Mouse (Mus musculus): ENCODE measurements at regions not wholly inside any gene's neighbourhood (a gene's known extent, or its start where the extent isn't known, plus 50 kb on each side); places are given as distances from the start of the nearest gene placed in this dataset.

- Histone ChIP-seq H3K4me1 (ENCODE audit: control insufficient read depth, insufficient read depth, low read length) (no peaks in the 10 kb centered on the region), H3K36me3 (ENCODE audit: control insufficient read depth, insufficient read depth, low read length) (no peaks in the 10 kb centered on the region), H3K4me3 (ENCODE audit: low read depth, low read length) (no peak overlapping the region), H3K27me3 (ENCODE audit: control insufficient read depth, insufficient read depth, low read length) (no peaks in the 10 kb centered on the region), H3K27ac (ENCODE audit: low read depth, low read length) (no peak overlapping the region), H3K9ac (ENCODE audit: low read length) (no peak overlapping the region), H3K4me2 (no peak overlapping the region), H3K9me3 (ENCODE audit: control insufficient read depth, low read length) (no peaks in the 10 kb centered on the region)
- no peak for ATAC-seq (ENCODE audit: low FRiP score)
- WGBS: 93% methylated on average over 3 of the region's 3 CpGs
- DNase-seq (ENCODE audit: low spot score, missing footprints): no peak
These were observed 263.3 kb upstream of the Mgmt start for GRCm38 (mm10) chr7:136631089-136631488.

- DNase-seq (ENCODE audit: low spot score, missing footprints) (no peak), ATAC-seq (ENCODE audit: low FRiP score) (no peak)
- Histone ChIP-seq H3K9me3 (ENCODE audit: control insufficient read depth, low read length) (no peaks in the 10 kb centered on the region), H3K4me2 (no peak overlapping the region), H3K9ac (ENCODE audit: low read length) (no peak overlapping the region), H3K4me3 (ENCODE audit: low read depth, low read length) (no peak overlapping the region), H3K27ac (ENCODE audit: low read depth, low read length) (no peak overlapping the region), H3K4me1 (ENCODE audit: control insufficient read depth, insufficient read depth, low read length) (no peaks in the 10 kb centered on the region), H3K36me3 (ENCODE audit: control insufficient read depth, insufficient read depth, low read length) (no peaks in the 10 kb centered on the region), H3K27me3 (ENCODE audit: control insufficient read depth, insufficient read depth, low read length) (no peaks in the 10 kb centered on the region)
- WGBS: 40% methylated on average over 5 of the region's 5 CpGs
These were observed 254.3 kb upstream of the Mgmt start for GRCm38 (mm10) chr7:136640160-136640559.

GRCm38 (mm10) chr7:136640771-136641170, 253.6 kb upstream of the Mgmt start:
- Histone ChIP-seq H3K27me3 (ENCODE audit: control insufficient read depth, insufficient read depth, low read length) (no peaks in the 10 kb centered on the region), H3K36me3 (ENCODE audit: control insufficient read depth, insufficient read depth, low read length) (no peaks in the 10 kb centered on the region), H3K4me3 (ENCODE audit: low read depth, low read length) (no peak overlapping the region), H3K9me3 (ENCODE audit: control insufficient read depth, low read length) (no peaks in the 10 kb centered on the region), H3K4me2 (no peak overlapping the region), H3K9ac (ENCODE audit: low read length) (no peak overlapping the region), H3K4me1 (ENCODE audit: control insufficient read depth, insufficient read depth, low read length) (no peaks in the 10 kb centered on the region), H3K27ac (ENCODE audit: low read depth, low read length) (no peak overlapping the region)
- WGBS: 90% methylated on average over 7 of the region's 7 CpGs
- DNase-seq (ENCODE audit: low spot score, missing footprints) (no peak), ATAC-seq (ENCODE audit: low FRiP score) (no peak)

GRCm38 (mm10) chr7:136649796-136650195, 244.6 kb upstream of the Mgmt start:
- H3K27ac ChIP-seq (ENCODE audit: low read depth, low read length): no peak overlapping the region
- no peaks in the 10 kb centered on the region for H3K9me3 ChIP-seq (ENCODE audit: control insufficient read depth, low read length)
- H3K9ac ChIP-seq (ENCODE audit: low read length): no peak overlapping the region
- H3K36me3 ChIP-seq (ENCODE audit: control insufficient read depth, insufficient read depth, low read length): no peaks in the 10 kb centered on the region
- WGBS: 89% methylated on average over 4 of the region's 4 CpGs
- DNase-seq (ENCODE audit: low spot score, missing footprints) (no peak), ATAC-seq (ENCODE audit: low FRiP score) (no peak)
- no peaks in the 10 kb centered on the region for H3K27me3 ChIP-seq (ENCODE audit: control insufficient read depth, insufficient read depth, low read length)
- H3K4me2 ChIP-seq: no peak overlapping the region
- H3K4me1 ChIP-seq (ENCODE audit: control insufficient read depth, insufficient read depth, low read length): no peaks in the 10 kb centered on the region
- no peak overlapping the region for H3K4me3 ChIP-seq (ENCODE audit: low read depth, low read length)

- DNase-seq (ENCODE audit: low spot score, missing footprints): no peak
- Histone ChIP-seq H3K4me2 (no peak overlapping the region), H3K9ac (ENCODE audit: low read length) (no peak overlapping the region), H3K4me3 (ENCODE audit: low read depth, low read length) (no peak overlapping the region), H3K27me3 (ENCODE audit: control insufficient read depth, insufficient read depth, low read length) (peaks cover 5% of the 10 kb centered on the region; the same call in 1 of the 2 replicates), H3K4me1 (ENCODE audit: control insufficient read depth, insufficient read depth, low read length) (no peaks in the 10 kb centered on the region), H3K9me3 (ENCODE audit: control insufficient read depth, low read length) (no peaks in the 10 kb centered on the region), H3K27ac (ENCODE audit: low read depth, low read length) (no peak overlapping the region), H3K36me3 (ENCODE audit: control insufficient read depth, insufficient read depth, low read length) (no peaks in the 10 kb centered on the region)
- no peak for ATAC-seq (ENCODE audit: low FRiP score)
These were observed 234.5 kb upstream of the Mgmt start for GRCm38 (mm10) chr7:136659930-136660329.

GRCm38 (mm10) chr7:136660401-136660800, 234.0 kb upstream of the Mgmt start:
- 69% methylated on average over 2 of the region's 2 CpGs for WGBS
- Histone ChIP-seq H3K4me2 (no peak overlapping the region), H3K36me3 (ENCODE audit: control insufficient read depth, insufficient read depth, low read length) (no peaks in the 10 kb centered on the region), H3K27ac (ENCODE audit: low read depth, low read length) (no peak overlapping the region), H3K4me1 (ENCODE audit: control insufficient read depth, insufficient read depth, low read length) (no peaks in the 10 kb centered on the region), H3K9me3 (ENCODE audit: control insufficient read depth, low read length) (no peaks in the 10 kb centered on the region), H3K4me3 (ENCODE audit: low read depth, low read length) (no peak overlapping the region), H3K27me3 (ENCODE audit: control insufficient read depth, insufficient read depth, low read length) (peaks cover 5% of the 10 kb centered on the region; the same call in 1 of the 2 replicates), H3K9ac (ENCODE audit: low read length) (no peak overlapping the region)
- no peak for DNase-seq (ENCODE audit: low spot score, missing footprints)
- ATAC-seq (ENCODE audit: low FRiP score): no peak

- Histone ChIP-seq H3K4me3 (ENCODE audit: low read depth, low read length) (no peak overlapping the region), H3K27me3 (ENCODE audit: control insufficient read depth, insufficient read depth, low read length) (peaks cover 18% of the 10 kb centered on the region; the same call in 1 of the 2 replicates), H3K9ac (ENCODE audit: low read length) (no peak overlapping the region), H3K4me2 (no peak overlapping the region), H3K27ac (ENCODE audit: low read depth, low read length) (no peak overlapping the region), H3K4me1 (ENCODE audit: control insufficient read depth, insufficient read depth, low read length) (peaks cover 3% of the 10 kb centered on the region; the same call in 1 of the 2 replicates), H3K9me3 (ENCODE audit: control insufficient read depth, low read length) (no peaks in the 10 kb centered on the region), H3K36me3 (ENCODE audit: control insufficient read depth, insufficient read depth, low read length) (no peaks in the 10 kb centered on the region)
- no peak for ATAC-seq (ENCODE audit: low FRiP score)
- WGBS: 72% methylated on average over 10 of the region's 10 CpGs
- DNase-seq (ENCODE audit: low spot score, missing footprints): no peak
These were observed 229.9 kb upstream of the Mgmt start for GRCm38 (mm10) chr7:136664424-136665082.

- H3K27me3 ChIP-seq (ENCODE audit: control insufficient read depth, insufficient read depth, low read length): peaks cover 27% of the 10 kb centered on the region
- ATAC-seq (ENCODE audit: low FRiP score) (no peak), DNase-seq (ENCODE audit: low spot score, missing footprints) (no peak)
- no peak overlapping the region for H3K4me2 ChIP-seq
- H3K4me1 ChIP-seq (ENCODE audit: control insufficient read depth, insufficient read depth, low read length): peaks cover 3% of the 10 kb centered on the region; the same call in 1 of the 2 replicates
- H3K9ac ChIP-seq (ENCODE audit: low read length): no peak overlapping the region
- WGBS: 77% methylated on average over 2 of the region's 2 CpGs
- H3K27ac ChIP-seq (ENCODE audit: low read depth, low read length): no peak overlapping the region
- no peaks in the 10 kb centered on the region for H3K9me3 ChIP-seq (ENCODE audit: control insufficient read depth, low read length)
- no peaks in the 10 kb centered on the region for H3K36me3 ChIP-seq (ENCODE audit: control insufficient read depth, insufficient read depth, low read length)
- H3K4me3 ChIP-seq (ENCODE audit: low read depth, low read length): no peak overlapping the region
These were observed 228.5 kb upstream of the Mgmt start for GRCm38 (mm10) chr7:136665901-136666300.

- ATAC-seq (ENCODE audit: low FRiP score) (no peak), DNase-seq (ENCODE audit: low spot score, missing footprints) (no peak)
- 1% methylated on average over 6 of the region's 6 CpGs for WGBS
These were observed 227.7 kb upstream of the Mgmt start for GRCm38 (mm10) chr7:136666707-136667106.

More at GRCm38 (mm10) chr7:136666707-136667106, 227.7 kb upstream of the Mgmt start:
- H3K27ac ChIP-seq (ENCODE audit: low read depth, low read length): no peak overlapping the region
- H3K4me3 ChIP-seq (ENCODE audit: low read depth, low read length): no peak overlapping the region
- no peak overlapping the region for H3K9ac ChIP-seq (ENCODE audit: low read length)
- no peaks in the 10 kb centered on the region for H3K36me3 ChIP-seq (ENCODE audit: control insufficient read depth, insufficient read depth, low read length)
- peaks cover 27% of the 10 kb centered on the region for H3K27me3 ChIP-seq (ENCODE audit: control insufficient read depth, insufficient read depth, low read length)
- H3K9me3 ChIP-seq (ENCODE audit: control insufficient read depth, low read length): no peaks in the 10 kb centered on the region
- no peak overlapping the region for H3K4me2 ChIP-seq
- peaks cover 3% of the 10 kb centered on the region; the same call in 1 of the 2 replicates for H3K4me1 ChIP-seq (ENCODE audit: control insufficient read depth, insufficient read depth, low read length)
